Mouse (Mus musculus) heart, embryonic 16.5 days (tissue): ENCODE measurements around the gene Gm21981. TPM values are rescaled to one million over a fixed set of nuclear protein-coding genes. Genes with fewer than 3 reads are reported as not detected.

Source experiments
- polyA plus RNA-seq: library from polyadenylated mRNA; unstranded; fragments of >200 nt; fragmentation: Nextera tagmentation; extraction: Ambion mirVana; gene quantifications from 2 replicates; pipeline ENCODE4 v1.2.1, GENCODE M21; 2015

The Gm21981 gene
- polyA plus RNA-seq, 1 experiment from 2014 or later: 0.39 TPM

Other genes with a start within 250 kb of the Gm21981 start
- 20.3 and 20.8 TPM in 2 replicates for gene Taf8, start 192.2 kb downstream of the Gm21981 start, polyA plus RNA-seq
- 412 and 420 TPM in 2 replicates for gene Ccnd3, start 189.4 kb downstream of the Gm21981 start, polyA plus RNA-seq
- 22.9 and 23.3 TPM in 2 replicates for gene Bysl, start 83.0 kb downstream of the Gm21981 start, polyA plus RNA-seq
- gene Med20, start 82.9 kb downstream of the Gm21981 start, polyA plus RNA-seq: 30.5 and 34.9 TPM in 2 replicates
- 0.82 and 1.0 TPM in 2 replicates for gene Gm20517, start 82.9 kb downstream of the Gm21981 start, polyA plus RNA-seq
- 2.1 and 3.1 TPM in 2 replicates for gene Usp49, start 63.8 kb downstream of the Gm21981 start, polyA plus RNA-seq
- gene Tomm6, start 6.1 kb downstream of the Gm21981 start, polyA plus RNA-seq: 274 and 295 TPM in 2 replicates
- 3.9 and 5.1 TPM in 2 replicates for gene Frs3, start 5.4 kb downstream of the Gm21981 start, polyA plus RNA-seq
- gene Prickle4, start 281 bp upstream of the Gm21981 start, polyA plus RNA-seq: 0.72 and 0.84 TPM in 2 replicates
- 0.56 and 1.7 TPM in 2 replicates for gene Pgc, start 32.4 kb upstream of the Gm21981 start, polyA plus RNA-seq
- 25.7 and 28.9 TPM in 2 replicates for gene Tfeb, start 42.6 kb upstream of the Gm21981 start, polyA plus RNA-seq
- gene Mdfi, start 140.2 kb upstream of the Gm21981 start, polyA plus RNA-seq: 9.7 and 10.7 TPM in 2 replicates
- 6.5 and 6.6 TPM in 2 replicates for gene Foxp4, start 230.2 kb upstream of the Gm21981 start, polyA plus RNA-seq